Mouse (Mus musculus): Measurements from ENCODE around the gene Rc3h2. TPM values are rescaled to one million over a fixed set of nuclear protein-coding genes. Genes with fewer than 3 reads are reported as not detected.
A peak's percentile ranks its signal among the peaks of the same experiment; 100 is the strongest.

Rc3h2 gene
- polyA plus RNA-seq (2014; fragmentation: Nextera tagmentation; extraction: Ambion mirVana), result 26.7 and 31.1 TPM in 2 replicates

GRCm38 (mm10) chr2:37422306-37423304 is at the start of gene Rc3h2:
Rc3h2 (minus strand) TSS chr2:37422903.
- ATAC-seq (replicated peaks; ENCODE audit: low FRiP score), result peak; percentile 96
- Histone ChIP-seq H3K4me2 (ENCODE audit: low read depth, low read length, severe bottlenecking) (peak within 1 kb of the TSS; percentile 61), H3K9me3 (ENCODE audit: control insufficient read depth, low read length) (no peaks in the 10 kb centered on the region), H3K4me1 (replicated peaks; ENCODE audit: control insufficient read depth, insufficient read depth, low read length) (no peaks in the 10 kb centered on the region), H3K9ac (ENCODE audit: low read length) (peak within 1 kb of the TSS; percentile 96), H3K36me3 (ENCODE audit: control insufficient read depth, insufficient read depth, low read length) (no peaks in the 10 kb centered on the region), H3K4me3 (ENCODE audit: low read depth, low read length) (peak within 1 kb of the TSS; percentile 82), H3K27ac (ENCODE audit: low read depth, low read length) (peak within 1 kb of the TSS; percentile 92), H3K27me3 (ENCODE audit: control insufficient read depth, insufficient read depth, low read length) (no peaks in the 10 kb centered on the region)
- WGBS, result under 1% methylated on average over 74 of the region's 75 CpGs
- peak; percentile 95 for DNase-seq (ENCODE audit: low spot score)

DNA sequence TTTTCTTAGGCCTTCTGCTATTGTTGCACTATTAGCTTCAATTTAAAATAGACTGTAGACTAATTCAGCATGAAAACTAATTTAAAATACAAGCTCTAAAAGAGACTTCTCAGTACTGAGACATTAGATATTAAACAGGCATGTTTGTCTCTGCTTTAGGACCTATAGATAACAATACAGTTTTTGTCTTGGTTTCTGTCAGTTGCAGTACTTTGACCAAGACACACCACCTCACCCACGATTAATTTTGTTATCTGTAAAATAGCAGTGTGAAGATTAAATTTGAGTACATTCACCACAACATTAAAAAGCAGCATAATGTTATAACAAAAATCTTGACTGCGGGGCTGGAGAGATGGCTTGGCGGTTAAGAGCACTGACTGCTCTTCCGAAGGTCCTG is 43.6 kb upstream of the Rc3h2 start:
- H3K36me3 ChIP-seq (ENCODE audit: control insufficient read depth, insufficient read depth, low read length), result no peaks in the 10 kb centered on the region; the same call in 1 of the 2 replicates
- DNase-seq (ENCODE audit: low spot score) (no peak), ATAC-seq (replicated peaks; ENCODE audit: low FRiP score) (no peak)
- no peak overlapping the region for H3K9ac ChIP-seq (ENCODE audit: low read length)
- H3K9me3 ChIP-seq (ENCODE audit: control insufficient read depth, low read length), result no peaks in the 10 kb centered on the region
- H3K4me1 ChIP-seq (replicated peaks; ENCODE audit: control insufficient read depth, insufficient read depth, low read length), result no peaks in the 10 kb centered on the region
- H3K27me3 ChIP-seq (ENCODE audit: control insufficient read depth, insufficient read depth, low read length), result no peaks in the 10 kb centered on the region
- no peak overlapping the region for H3K4me2 ChIP-seq (ENCODE audit: low read depth, low read length, severe bottlenecking)
- no peak overlapping the region for H3K27ac ChIP-seq (ENCODE audit: low read depth, low read length)
- 96% methylated on average over 4 of the region's 4 CpGs for WGBS
- no peak overlapping the region for H3K4me3 ChIP-seq (ENCODE audit: low read depth, low read length)

DNA sequence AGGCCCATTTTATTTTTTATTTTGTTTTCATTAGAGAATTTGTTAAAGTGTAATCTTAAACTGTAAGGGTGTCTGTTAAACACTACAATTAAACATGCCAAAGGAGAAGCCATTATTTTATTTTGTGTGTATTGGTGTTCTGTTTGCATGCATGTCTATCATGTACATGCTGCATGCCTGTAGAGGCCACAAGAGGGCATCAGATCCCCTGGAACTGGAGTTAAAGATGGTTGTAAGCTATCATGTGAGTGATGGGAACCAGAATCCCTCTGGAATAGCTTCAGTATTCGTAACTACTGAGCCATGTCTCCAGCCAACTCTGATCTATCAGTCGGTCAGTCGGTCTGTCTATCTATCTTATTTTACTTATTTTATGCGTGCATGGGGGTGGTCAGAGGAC is 38.0 kb upstream of the Rc3h2 start:
- Histone ChIP-seq H3K27me3 (ENCODE audit: control insufficient read depth, insufficient read depth, low read length) (no peaks in the 10 kb centered on the region), H3K36me3 (ENCODE audit: control insufficient read depth, insufficient read depth, low read length) (no peaks in the 10 kb centered on the region), H3K4me1 (replicated peaks; ENCODE audit: control insufficient read depth, insufficient read depth, low read length) (no peaks in the 10 kb centered on the region), H3K9ac (ENCODE audit: low read length) (no peak overlapping the region), H3K9me3 (ENCODE audit: control insufficient read depth, low read length) (no peaks in the 10 kb centered on the region), H3K4me2 (ENCODE audit: low read depth, low read length, severe bottlenecking) (no peak overlapping the region), H3K27ac (ENCODE audit: low read depth, low read length) (no peak overlapping the region), H3K4me3 (ENCODE audit: low read depth, low read length) (no peak overlapping the region)
- no peak for DNase-seq (ENCODE audit: low spot score)
- no peak for ATAC-seq (replicated peaks; ENCODE audit: low FRiP score)
- 97% methylated on average over 4 of the region's 4 CpGs for WGBS

- no peaks in the 10 kb centered on the region for H3K9me3 ChIP-seq (ENCODE audit: control insufficient read depth, low read length)
- peak overlapping the region; percentile 74 for H3K4me2 ChIP-seq (ENCODE audit: low read depth, low read length, severe bottlenecking)
- under 1% methylated on average over 24 of the region's 24 CpGs for WGBS
- H3K4me3 ChIP-seq (ENCODE audit: low read depth, low read length), result peak overlapping the region; percentile 74
- DNase-seq (ENCODE audit: low spot score) (no peak), ATAC-seq (replicated peaks; ENCODE audit: low FRiP score) (peak; percentile 87)
- H3K4me1 ChIP-seq (replicated peaks; ENCODE audit: control insufficient read depth, insufficient read depth, low read length), result no peaks in the 10 kb centered on the region; the same call in 1 of the 2 replicates
- H3K9ac ChIP-seq (ENCODE audit: low read length), result peak overlapping the region; percentile 84
- H3K36me3 ChIP-seq (ENCODE audit: control insufficient read depth, insufficient read depth, low read length), result no peaks in the 10 kb centered on the region
- no peaks in the 10 kb centered on the region for H3K27me3 ChIP-seq (ENCODE audit: control insufficient read depth, insufficient read depth, low read length)
- H3K27ac ChIP-seq (ENCODE audit: low read depth, low read length), result no peak overlapping the region
Measured at GRCm38 (mm10) chr2:37452376-37452760, 29.7 kb upstream of the Rc3h2 start.

DNA sequence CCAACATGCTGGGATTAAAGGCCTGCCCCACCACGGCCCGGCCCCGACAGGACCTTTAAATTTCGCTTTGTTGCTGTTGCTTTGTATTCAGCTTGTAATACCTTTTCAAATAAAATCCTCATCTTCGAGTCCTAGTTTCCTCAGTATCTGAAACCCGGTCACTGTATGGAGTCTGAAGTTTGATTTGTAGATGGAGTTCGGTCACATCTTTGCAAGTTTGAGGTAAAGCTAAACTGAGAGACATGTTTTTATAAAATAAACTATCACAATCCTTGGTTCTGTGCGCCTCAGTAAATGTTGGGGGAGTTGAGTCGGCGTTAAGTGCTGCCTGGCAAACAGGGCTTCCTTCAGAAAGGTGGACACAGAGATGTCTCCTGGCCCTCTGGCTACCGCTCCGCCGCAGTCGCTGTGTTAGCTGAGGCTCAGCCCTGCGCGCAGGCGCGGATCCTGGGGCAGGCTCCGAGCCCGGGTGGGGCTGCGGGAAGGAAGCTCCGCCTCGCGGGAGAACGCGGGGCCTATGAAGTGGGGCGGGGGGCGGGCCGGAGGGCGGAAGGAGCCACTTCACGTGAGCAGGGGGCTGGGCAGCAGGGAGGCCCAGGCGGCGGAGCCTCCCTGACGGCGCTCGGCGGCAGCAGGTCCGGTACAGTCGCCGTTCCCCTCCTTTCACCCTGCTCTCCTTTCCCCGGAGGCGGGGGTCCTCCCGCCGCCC is 29.1 kb upstream of the Rc3h2 start:
- H3K4me2 ChIP-seq (ENCODE audit: low read depth, low read length, severe bottlenecking), result peak overlapping the region; percentile 74
- WGBS, result 9% methylated on average over 42 of the region's 44 CpGs
- DNase-seq (ENCODE audit: low spot score) (peak; percentile 98), ATAC-seq (replicated peaks; ENCODE audit: low FRiP score) (peak; percentile 98)
- H3K4me1 ChIP-seq (replicated peaks; ENCODE audit: control insufficient read depth, insufficient read depth, low read length), result no peaks in the 10 kb centered on the region; the same call in 1 of the 2 replicates
- peak overlapping the region; percentile 84 for H3K9ac ChIP-seq (ENCODE audit: low read length)
- no peaks in the 10 kb centered on the region for H3K27me3 ChIP-seq (ENCODE audit: control insufficient read depth, insufficient read depth, low read length)
- peak overlapping the region; percentile 57 for H3K27ac ChIP-seq (ENCODE audit: low read depth, low read length)
- H3K4me3 ChIP-seq (ENCODE audit: low read depth, low read length), result peak overlapping the region; percentile 74
- no peaks in the 10 kb centered on the region for H3K36me3 ChIP-seq (ENCODE audit: control insufficient read depth, insufficient read depth, low read length)
- H3K9me3 ChIP-seq (ENCODE audit: control insufficient read depth, low read length), result no peaks in the 10 kb centered on the region

DNA sequence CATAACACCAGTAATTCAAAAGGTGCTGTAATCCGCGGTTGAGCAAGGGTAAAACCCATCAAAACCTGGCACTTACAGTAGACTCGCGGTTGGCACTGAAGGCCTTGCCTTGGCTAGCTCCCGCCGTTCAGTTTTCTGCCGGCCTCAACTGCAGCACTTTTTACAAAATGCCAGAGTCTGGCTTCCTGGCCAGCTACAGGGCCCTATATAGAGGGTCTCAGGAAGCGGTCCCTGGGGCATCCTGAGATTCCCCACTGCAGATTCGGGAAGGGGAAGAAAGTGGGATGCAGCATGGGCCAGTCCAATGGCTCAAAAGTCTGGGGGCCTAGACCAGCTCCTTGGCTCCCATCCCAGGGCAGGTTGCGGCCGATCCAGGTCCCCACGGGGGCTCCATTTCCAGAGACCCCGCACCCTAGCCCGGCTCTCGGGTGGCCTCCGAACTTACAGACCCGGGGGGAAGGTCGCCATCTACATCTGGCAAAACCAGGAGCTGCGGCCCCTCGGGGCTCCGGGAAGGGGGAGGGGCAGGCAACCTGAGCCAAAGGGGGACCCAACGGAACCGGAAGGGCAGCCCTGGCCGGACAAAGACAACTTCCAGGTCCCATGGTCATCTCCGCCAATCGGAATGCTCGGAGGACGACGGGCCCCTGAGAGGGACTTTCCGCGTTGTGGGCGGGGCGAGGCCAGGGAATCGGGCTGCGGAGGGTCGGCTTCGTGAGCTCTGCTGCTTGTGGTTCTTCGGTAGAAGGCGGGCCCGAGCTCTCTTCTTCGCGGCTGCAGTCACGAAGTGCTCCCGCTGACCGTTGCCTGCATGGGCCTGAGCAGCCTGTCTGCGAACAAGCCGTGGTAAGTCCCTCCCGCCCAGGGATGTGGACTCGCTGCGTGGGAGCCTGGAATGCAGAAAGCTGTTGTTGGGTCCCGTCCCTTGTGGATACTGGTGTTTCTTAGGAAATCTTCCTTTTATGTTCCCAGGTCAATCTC is 20.2 kb upstream of the Rc3h2 start, which contains the start of the genes Zbtb26, Zbtb6 and Rabgap1:
TSS of gene Zbtb26 (minus strand) at position 525 of the 981 bp plus-strand sequence.
TSS of gene Zbtb6 (minus strand) at position 561 of the 981 bp plus-strand sequence.
TSS of gene Rabgap1 (plus strand) at position 669 of the 981 bp plus-strand sequence.
- peak; percentile 98 for DNase-seq (ENCODE audit: low spot score)
- ATAC-seq (replicated peaks; ENCODE audit: low FRiP score), result peak; percentile 99
- Histone ChIP-seq H3K27ac (ENCODE audit: low read depth, low read length) (peak within 1 kb of the TSS; percentile 75), H3K9me3 (ENCODE audit: control insufficient read depth, low read length) (no peaks in the 10 kb centered on the region), H3K4me2 (ENCODE audit: low read depth, low read length, severe bottlenecking) (peak within 1 kb of the TSS; percentile 73), H3K4me1 (replicated peaks; ENCODE audit: control insufficient read depth, insufficient read depth, low read length) (no peaks in the 10 kb centered on the region; the same call in 1 of the 2 replicates), H3K36me3 (ENCODE audit: control insufficient read depth, insufficient read depth, low read length) (no peaks in the 10 kb centered on the region), H3K27me3 (ENCODE audit: control insufficient read depth, insufficient read depth, low read length) (no peaks in the 10 kb centered on the region), H3K4me3 (ENCODE audit: low read depth, low read length) (peak within 1 kb of the TSS; percentile 81), H3K9ac (ENCODE audit: low read length) (peak within 1 kb of the TSS; percentile 89)
- under 1% methylated on average over 51 of the region's 51 CpGs for WGBS

DNA sequence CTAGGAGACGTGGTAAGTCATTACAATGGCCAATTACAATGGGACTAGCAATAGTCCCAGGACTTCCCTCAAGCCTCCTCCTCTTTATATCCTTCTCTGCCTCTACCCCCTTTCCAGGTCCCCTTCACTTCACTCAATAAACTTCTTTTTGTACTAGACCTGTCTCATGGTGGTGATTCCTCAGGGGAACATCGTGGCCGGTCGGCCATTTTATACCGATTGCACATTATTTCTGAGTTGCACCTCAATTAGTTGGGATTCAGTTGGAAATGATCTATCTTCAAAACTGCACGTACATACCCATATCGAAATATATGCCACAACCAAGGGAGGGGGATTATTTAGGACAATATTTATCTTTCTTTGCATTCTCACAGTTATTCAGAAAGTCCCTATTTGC is 8.9 kb upstream of the Rc3h2 start:
- ATAC-seq (replicated peaks; ENCODE audit: low FRiP score), result peak; percentile 31
- Histone ChIP-seq H3K4me1 (replicated peaks; ENCODE audit: control insufficient read depth, insufficient read depth, low read length) (no peaks in the 10 kb centered on the region; the same call in 1 of the 2 replicates), H3K4me2 (ENCODE audit: low read depth, low read length, severe bottlenecking) (peak overlapping the region; percentile 80), H3K4me3 (ENCODE audit: low read depth, low read length) (peak overlapping the region; percentile 79), H3K9me3 (ENCODE audit: control insufficient read depth, low read length) (no peaks in the 10 kb centered on the region), H3K27ac (ENCODE audit: low read depth, low read length) (peak overlapping the region; percentile 98), H3K27me3 (ENCODE audit: control insufficient read depth, insufficient read depth, low read length) (no peaks in the 10 kb centered on the region), H3K9ac (ENCODE audit: low read length) (peak overlapping the region; percentile 85), H3K36me3 (ENCODE audit: control insufficient read depth, insufficient read depth, low read length) (peaks cover 3% of the 10 kb centered on the region; the same call in 1 of the 2 replicates)
- 29% methylated on average over 7 of the region's 7 CpGs for WGBS
- no peak for DNase-seq (ENCODE audit: low spot score)

Measured in forebrain, embryonic 11.5 days (tissue).